Mouse (Mus musculus): ENCODE results near the gene Tma7. TPM values are rescaled to one million over a fixed set of nuclear protein-coding genes. Genes with fewer than 3 reads are reported as not detected.

The Tma7 gene
- polyA plus RNA-seq, 1 experiment, result 80.7 TPM

DNA sequence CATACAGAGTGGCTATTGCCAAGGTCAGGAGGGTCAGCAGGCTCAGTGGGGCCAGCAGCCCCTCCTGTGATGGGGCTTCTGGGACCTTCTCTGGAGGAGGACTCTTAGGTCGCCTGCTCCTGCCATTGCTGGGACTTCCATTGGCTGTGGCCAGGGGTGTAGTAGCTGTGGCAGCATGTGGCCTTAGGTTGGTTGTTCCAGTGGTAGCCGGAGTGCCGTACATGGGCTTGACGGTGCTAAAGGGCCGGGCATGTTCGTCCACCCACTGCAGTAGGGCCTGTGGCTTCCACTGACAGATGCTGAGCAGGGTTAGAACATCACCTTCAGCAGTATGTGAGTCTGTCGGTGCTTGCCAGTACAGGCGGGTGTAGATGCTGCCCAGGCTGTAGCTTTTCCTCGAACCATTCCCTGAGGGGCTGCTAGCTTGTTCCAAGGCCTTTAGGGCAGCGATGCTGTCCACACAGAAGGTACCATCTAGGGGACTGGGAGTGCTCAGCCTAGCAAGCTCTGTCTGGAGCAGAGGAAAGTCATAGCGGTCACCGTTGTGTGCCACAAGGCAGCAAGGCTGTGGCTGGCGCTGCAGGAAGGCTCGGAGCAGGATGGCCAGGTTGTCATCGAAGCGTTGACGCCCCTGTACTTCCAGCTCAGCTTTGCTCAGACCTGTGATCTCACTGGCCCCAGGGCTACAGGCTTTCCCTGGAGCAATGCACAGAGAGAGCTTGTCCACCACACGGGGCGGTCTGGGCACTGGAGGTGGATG is 24.2 kb downstream of the Tma7 start:
- no peak for DNase-seq
- no peaks in the 10 kb centered on the region for H3K36me3 ChIP-seq (ENCODE audit: control insufficient read depth, insufficient read depth, low read length)
- TF ChIP-seq POLR2A (IDR thresholded peaks at IDR 0.05; ENCODE audit: low read depth, low read length) (no peak), CTCF (conservative IDR thresholded peaks at IDR 0.05; ENCODE audit: insufficient read depth, insufficient read length, low read depth, low read length) (no peak)
- peaks cover 7% of the 10 kb centered on the region; the same call in 1 of the 2 replicates for H3K4me1 ChIP-seq (ENCODE audit: control insufficient read depth, insufficient read depth, low read length)
- peak overlapping the region; percentile 50; the same call in 1 of the 2 replicates for H3K27ac ChIP-seq (ENCODE audit: insufficient read depth, low read depth, low read length)
- H3K4me3 ChIP-seq (ENCODE audit: insufficient read depth, low read depth, low read length), result peak overlapping the region; percentile 56; the same call in 1 of the 2 replicates
- no peaks in the 10 kb centered on the region for H3K27me3 ChIP-seq (replicated peaks; ENCODE audit: control insufficient read depth, insufficient read depth, low read length)
- 84% methylated on average over 19 of the region's 19 CpGs for WGBS

DNA sequence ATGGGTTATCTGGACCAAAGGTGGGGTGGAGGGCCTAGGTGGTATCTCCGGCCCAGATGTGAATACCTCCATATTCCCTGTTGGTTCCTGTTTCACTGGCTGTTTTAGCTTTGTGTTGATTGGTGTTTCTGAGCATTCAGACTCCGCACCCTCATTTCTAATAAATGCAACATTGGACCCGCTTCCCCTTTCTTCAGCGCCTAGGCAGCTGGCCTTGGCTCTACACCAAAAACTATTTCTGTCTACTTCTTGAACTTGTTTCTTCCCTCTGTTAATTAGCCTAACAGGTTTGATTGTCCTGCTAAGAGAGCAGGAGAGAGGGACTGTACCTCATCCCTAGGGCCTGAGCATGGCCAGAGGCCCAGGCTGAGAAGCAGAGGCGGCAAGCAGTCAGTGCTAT is 24.8 kb downstream of the Tma7 start:
- 82% methylated on average over 5 of the region's 5 CpGs for WGBS
- DNase-seq, result no peak
- no peaks in the 10 kb centered on the region for H3K27me3 ChIP-seq (replicated peaks; ENCODE audit: control insufficient read depth, insufficient read depth, low read length)
- TF ChIP-seq CTCF (conservative IDR thresholded peaks at IDR 0.05; ENCODE audit: insufficient read depth, insufficient read length, low read depth, low read length) (no peak), POLR2A (IDR thresholded peaks at IDR 0.05; ENCODE audit: low read depth, low read length) (no peak)
- H3K4me1 ChIP-seq (ENCODE audit: control insufficient read depth, insufficient read depth, low read length), result peaks cover 7% of the 10 kb centered on the region; the same call in 1 of the 2 replicates
- H3K36me3 ChIP-seq (ENCODE audit: control insufficient read depth, insufficient read depth, low read length), result no peaks in the 10 kb centered on the region
- no peak overlapping the region for H3K27ac ChIP-seq (ENCODE audit: insufficient read depth, low read depth, low read length)
- peak overlapping the region; percentile 1; the same call in 1 of the 2 replicates for H3K4me3 ChIP-seq (ENCODE audit: insufficient read depth, low read depth, low read length)

DNA sequence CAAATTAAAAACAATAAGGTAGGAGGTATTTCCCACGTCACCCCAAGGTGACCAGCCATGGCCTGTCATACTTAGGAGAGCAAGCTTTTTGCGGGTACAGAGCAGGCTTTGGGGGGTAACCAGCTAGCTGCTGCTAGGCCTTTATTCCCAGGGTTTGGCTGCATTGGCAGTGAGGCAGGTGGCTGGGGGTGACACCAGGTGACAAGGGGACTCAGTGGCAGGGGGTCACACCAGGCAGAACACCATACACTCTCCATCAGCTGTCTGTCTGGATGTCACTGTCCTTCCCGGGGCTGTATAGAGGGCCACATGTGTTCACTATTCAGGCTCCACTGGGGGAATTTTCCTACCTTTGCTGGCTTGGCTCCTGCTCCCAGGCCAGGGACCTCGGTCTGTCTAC is 25.5 kb downstream of the Tma7 start:
- TF ChIP-seq POLR2A (IDR thresholded peaks at IDR 0.05; ENCODE audit: low read depth, low read length) (no peak), CTCF (conservative IDR thresholded peaks at IDR 0.05; ENCODE audit: insufficient read depth, insufficient read length, low read depth, low read length) (no peak)
- DNase-seq, result no peak
- WGBS, result 87% methylated on average over 4 of the region's 4 CpGs
- Histone ChIP-seq H3K27me3 (replicated peaks; ENCODE audit: control insufficient read depth, insufficient read depth, low read length) (no peaks in the 10 kb centered on the region), H3K36me3 (ENCODE audit: control insufficient read depth, insufficient read depth, low read length) (no peaks in the 10 kb centered on the region), H3K4me1 (ENCODE audit: control insufficient read depth, insufficient read depth, low read length) (peaks cover 7% of the 10 kb centered on the region; the same call in 1 of the 2 replicates), H3K4me3 (ENCODE audit: insufficient read depth, low read depth, low read length) (no peak overlapping the region), H3K27ac (ENCODE audit: insufficient read depth, low read depth, low read length) (no peak overlapping the region)

DNA sequence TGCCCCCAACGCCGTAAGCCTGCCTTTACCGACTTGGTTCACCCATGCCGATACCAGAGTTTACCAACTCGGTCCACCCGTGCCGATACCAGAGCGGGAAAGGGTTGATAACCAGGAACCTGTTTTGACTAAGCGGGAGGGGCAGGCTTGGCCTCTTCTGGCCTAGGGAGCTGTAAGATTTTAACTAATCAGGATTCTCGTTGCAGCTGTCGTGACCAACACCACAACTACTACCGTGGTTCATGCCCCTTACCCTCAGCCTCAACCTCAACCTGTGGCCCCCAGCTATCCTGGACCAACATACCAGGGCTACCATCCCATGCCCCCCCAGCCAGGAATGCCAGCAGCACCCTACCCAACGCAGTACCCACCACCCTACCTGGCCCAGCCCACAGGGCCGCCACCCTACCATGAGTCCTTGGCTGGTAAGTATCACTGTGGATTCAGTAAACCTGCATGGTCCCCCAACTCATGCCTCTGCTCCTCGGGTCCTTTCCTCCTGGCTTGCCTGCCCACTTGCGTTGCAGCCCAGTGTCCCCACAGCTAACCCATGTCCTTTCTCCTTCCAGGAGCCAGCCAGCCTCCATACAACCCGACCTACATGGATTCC is 26.2 kb downstream of the Tma7 start:
- no peaks in the 10 kb centered on the region for H3K36me3 ChIP-seq (ENCODE audit: control insufficient read depth, insufficient read depth, low read length)
- no peak for DNase-seq

DNA sequence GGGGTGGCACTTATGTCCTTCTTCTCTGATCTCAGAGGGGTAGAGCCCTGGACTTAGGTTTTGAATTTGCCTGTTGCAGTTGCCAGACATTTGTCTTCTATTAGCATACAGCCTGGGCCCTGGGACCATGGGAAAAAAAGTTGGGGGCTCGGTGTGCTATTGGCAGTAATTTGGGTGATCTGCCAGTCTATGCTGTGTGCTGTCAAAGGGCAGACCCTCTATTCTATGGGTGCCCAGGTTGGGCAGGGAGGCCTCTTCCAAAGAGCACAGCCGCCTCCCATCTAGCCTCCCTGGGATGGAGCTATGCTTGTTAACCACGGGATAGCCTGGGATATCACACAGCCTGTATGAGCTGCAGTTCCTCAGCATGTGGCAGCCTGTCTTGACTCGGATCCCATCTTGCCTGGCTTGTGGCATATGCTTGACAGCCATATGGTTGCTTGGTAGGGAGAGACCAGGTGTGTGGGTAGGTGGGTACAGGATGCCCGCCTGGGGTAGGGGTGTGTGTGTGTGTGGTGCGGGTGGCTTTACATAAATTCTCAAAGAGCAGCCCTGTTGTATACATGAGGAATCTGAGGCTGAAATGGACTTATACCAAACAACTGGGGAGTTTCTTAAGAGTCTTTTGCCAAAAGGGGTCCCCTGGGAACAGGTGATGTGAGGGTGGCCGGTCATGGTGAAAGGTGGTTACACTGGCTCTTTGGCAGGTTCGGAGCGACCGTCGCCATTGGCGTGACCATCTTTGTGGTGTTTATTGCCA is 26.9 kb downstream of the Tma7 start:
- H3K27me3 ChIP-seq (replicated peaks; ENCODE audit: control insufficient read depth, insufficient read depth, low read length), result no peaks in the 10 kb centered on the region
- H3K36me3 ChIP-seq (ENCODE audit: control insufficient read depth, insufficient read depth, low read length), result no peaks in the 10 kb centered on the region
- WGBS, result 92% methylated on average over 12 of the region's 12 CpGs
- H3K27ac ChIP-seq (ENCODE audit: insufficient read depth, low read depth, low read length), result peak overlapping the region; percentile 14
- no peak for TF ChIP-seq POLR2A (IDR thresholded peaks at IDR 0.05; ENCODE audit: low read depth, low read length)
- TF ChIP-seq CTCF (conservative IDR thresholded peaks at IDR 0.05; ENCODE audit: insufficient read depth, insufficient read length, low read depth, low read length), result no peak
- DNase-seq, result no peak
- H3K4me3 ChIP-seq (ENCODE audit: insufficient read depth, low read depth, low read length), result peak overlapping the region; percentile 37
- peaks cover 7% of the 10 kb centered on the region; the same call in 1 of the 2 replicates for H3K4me1 ChIP-seq (ENCODE audit: control insufficient read depth, insufficient read depth, low read length)

More for the DNA sequence above, 26.2 kb downstream of the Tma7 start:
- 92% methylated on average over 17 of the region's 17 CpGs for WGBS
- no peak for TF ChIP-seq CTCF (conservative IDR thresholded peaks at IDR 0.05; ENCODE audit: insufficient read depth, insufficient read length, low read depth, low read length)
- no peak for TF ChIP-seq POLR2A (IDR thresholded peaks at IDR 0.05; ENCODE audit: low read depth, low read length)
- H3K4me1 ChIP-seq (ENCODE audit: control insufficient read depth, insufficient read depth, low read length), result peaks cover 7% of the 10 kb centered on the region; the same call in 1 of the 2 replicates
- H3K27ac ChIP-seq (ENCODE audit: insufficient read depth, low read depth, low read length), result no peak overlapping the region
- H3K27me3 ChIP-seq (replicated peaks; ENCODE audit: control insufficient read depth, insufficient read depth, low read length), result no peaks in the 10 kb centered on the region
- no peak overlapping the region for H3K4me3 ChIP-seq (ENCODE audit: insufficient read depth, low read depth, low read length)

DNA sequence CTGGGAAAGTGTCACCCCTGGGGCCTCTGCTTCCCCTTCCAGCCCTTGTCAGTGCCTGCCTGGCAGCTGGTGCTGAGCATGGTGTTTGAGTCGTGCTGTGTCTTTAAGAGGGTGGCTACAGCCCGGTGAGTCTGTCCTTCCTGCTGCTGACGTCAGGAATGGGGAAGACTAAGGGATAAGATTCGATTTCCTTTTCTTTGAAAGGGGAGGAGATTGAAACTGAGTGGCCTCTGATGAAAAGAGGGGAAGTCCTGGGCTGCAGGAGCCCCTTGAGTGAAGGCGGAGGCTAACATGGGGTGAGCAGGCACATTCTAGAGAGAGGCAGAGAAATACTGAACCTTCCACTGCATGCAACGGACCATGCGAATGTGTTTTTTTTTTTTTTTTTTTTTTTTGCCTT is 27.7 kb downstream of the Tma7 start:
- DNase-seq, result peak; percentile 88
- peak overlapping the region; percentile 14 for H3K27ac ChIP-seq (ENCODE audit: insufficient read depth, low read depth, low read length)
- H3K27me3 ChIP-seq (replicated peaks; ENCODE audit: control insufficient read depth, insufficient read depth, low read length), result no peaks in the 10 kb centered on the region
- TF ChIP-seq CTCF (conservative IDR thresholded peaks at IDR 0.05; ENCODE audit: insufficient read depth, insufficient read length, low read depth, low read length), result no peak
- TF ChIP-seq POLR2A (IDR thresholded peaks at IDR 0.05; ENCODE audit: low read depth, low read length), result no peak
- H3K4me3 ChIP-seq (ENCODE audit: insufficient read depth, low read depth, low read length), result peak overlapping the region; percentile 37
- 3% methylated on average over 7 of the region's 7 CpGs for WGBS
- no peaks in the 10 kb centered on the region for H3K36me3 ChIP-seq (ENCODE audit: control insufficient read depth, insufficient read depth, low read length)
- H3K4me1 ChIP-seq (ENCODE audit: control insufficient read depth, insufficient read depth, low read length), result peaks cover 7% of the 10 kb centered on the region; the same call in 1 of the 2 replicates
